Mouse (Mus musculus): ENCODE measurements around the gene Tgm5. TPM values are rescaled to one million over a fixed set of nuclear protein-coding genes. Genes with fewer than 3 reads are reported as not detected.
A peak's percentile ranks its signal among the peaks of the same experiment; 100 is the strongest.

Gene Tgm5
- total and polyA plus RNA-seq, 3 experiments, result not detected

- Histone ChIP-seq H3K4me1 (ENCODE audit: control insufficient read depth in 1 of 2, insufficient read depth in 2 of 2) (peaks cover 0 to 12% of the 10 kb centered on the region in 2 experiments; a peak in 1 of 4 replicates), H3K4me3 (replicated peaks in 1 of 3; ENCODE audit: low read depth in 2 of 3, low read length in 2 of 3, poor library complexity in 1 of 3) (no peak overlapping the region), H3K4me2 (ENCODE audit: insufficient read depth, low read depth, poor library complexity, severe bottlenecking) (no peak overlapping the region), H3K27me3 (replicated peaks) (no peaks in the 10 kb centered on the region), H3K27ac (ENCODE audit: insufficient read depth, low read depth) (no peak overlapping the region), H3K9ac (ENCODE audit: insufficient read depth, low read depth) (no peak overlapping the region), H3K36me3 (replicated peaks in 1 of 2; ENCODE audit: control insufficient read depth in 1 of 2, insufficient read depth in 1 of 2, low read length in 1 of 2) (peaks cover 32 to 62% of the 10 kb centered on the region in 2 experiments), H3K9me3 (replicated peaks; ENCODE audit: low read length) (peaks cover 9% of the 10 kb centered on the region), H3K79me2 (replicated peaks; ENCODE audit: control insufficient read depth, extremely low read depth, insufficient read depth, poor library complexity, severe bottlenecking) (no peaks in the 10 kb centered on the region)
- TF ChIP-seq BHLHE40 (IDR thresholded peaks at IDR 0.05; ENCODE audit: low read depth, low read length), result no peak
- peak; percentile 64; the same call in 1 of the 2 replicates for TF ChIP-seq MAFK (IDR thresholded peaks at IDR 0.05; ENCODE audit: insufficient replicate concordance, low read length)
- TF ChIP-seq CTCF (conservative IDR thresholded peaks at IDR 0.05 in 1 of 2, IDR thresholded peaks at IDR 0.05 in 1 of 2; ENCODE audit: low read depth in 2 of 2, low read length in 2 of 2), result no peak
- in situ Hi-C loops (cut with MboI; ENCODE audit: low pct_ligation_motif_present, low pct_unique_long_range_greater_than_20kb, low sequenced_read_pairs) (no loop called here), dilution Hi-C loops (cut with MboI; ENCODE audit: extremely low pct_ligation_motif_present, extremely low pct_unique_long_range_greater_than_20kb, low sequenced_read_pairs) (no loop called here)
- DNase-seq (ENCODE audit: extremely low read depth), result no peak
Measured at GRCm38 (mm10) chr2:121015507-121015906, 70.1 kb downstream of the Tgm5 start.

- in situ Hi-C loops (cut with MboI; ENCODE audit: low pct_ligation_motif_present, low pct_unique_long_range_greater_than_20kb, low sequenced_read_pairs), result no loop called here
- Histone ChIP-seq H3K9ac (ENCODE audit: insufficient read depth, low read depth) (no peak overlapping the region), H3K36me3 (replicated peaks in 1 of 2; ENCODE audit: control insufficient read depth in 1 of 2, insufficient read depth in 1 of 2, low read length in 1 of 2) (peaks cover 28 to 63% of the 10 kb centered on the region in 2 experiments), H3K27me3 (replicated peaks) (no peaks in the 10 kb centered on the region), H3K9me3 (replicated peaks; ENCODE audit: low read length) (peaks cover 6% of the 10 kb centered on the region), H3K27ac (ENCODE audit: insufficient read depth, low read depth) (no peak overlapping the region), H3K4me2 (ENCODE audit: insufficient read depth, low read depth, poor library complexity, severe bottlenecking) (no peak overlapping the region), H3K4me1 (ENCODE audit: control insufficient read depth in 1 of 2, insufficient read depth in 2 of 2) (peaks cover 2 to 25% of the 10 kb centered on the region in 2 experiments; a peak in 2 of 4 replicates), H3K79me2 (replicated peaks; ENCODE audit: control insufficient read depth, extremely low read depth, insufficient read depth, poor library complexity, severe bottlenecking) (0 out of 2 replicates have a peak, but pooled peaks cover 2% of the 10 kb centered on the region), H3K4me3 (replicated peaks in 1 of 3; ENCODE audit: low read depth in 2 of 3, low read length in 2 of 3, poor library complexity in 1 of 3) (no peak overlapping the region)
- dilution Hi-C loops (cut with MboI; ENCODE audit: extremely low pct_ligation_motif_present, extremely low pct_unique_long_range_greater_than_20kb, low sequenced_read_pairs), result no loop called here
- no peak for TF ChIP-seq SIN3A (IDR thresholded peaks at IDR 0.05; ENCODE audit: low read length)
- no peak for TF ChIP-seq TBP (conservative IDR thresholded peaks at IDR 0.05; ENCODE audit: low read depth, low read length)
- no peak for TF ChIP-seq ZNF384 (IDR thresholded peaks at IDR 0.05; ENCODE audit: low read depth, low read length)
- TF ChIP-seq JUND (conservative IDR thresholded peaks at IDR 0.05; ENCODE audit: low read depth, low read length), result no peak
- TF ChIP-seq HCFC1 (IDR thresholded peaks at IDR 0.05; ENCODE audit: low read depth, low read length), result no peak
- no peak for TF ChIP-seq NELFE (IDR thresholded peaks at IDR 0.05; ENCODE audit: low read depth, low read length)
- no peak for TF ChIP-seq ETS1 (conservative IDR thresholded peaks at IDR 0.05; ENCODE audit: low read depth, low read length)
- no peak for TF ChIP-seq USF1 (IDR thresholded peaks at IDR 0.05; ENCODE audit: low read depth, low read length)
- TF ChIP-seq CTCF (conservative IDR thresholded peaks at IDR 0.05 in 1 of 2, IDR thresholded peaks at IDR 0.05 in 1 of 2; ENCODE audit: low read depth in 2 of 2, low read length in 2 of 2), result no peak
- TF ChIP-seq IRF4 (IDR thresholded peaks at IDR 0.05; ENCODE audit: low read depth, low read length), result no peak
- no peak for TF ChIP-seq POLR2A (IDR thresholded peaks at IDR 0.05; ENCODE audit: low read depth, low read length)
- TF ChIP-seq MXI1 (IDR thresholded peaks at IDR 0.05; ENCODE audit: low read depth, low read length), result no peak
- no peak for TF ChIP-seq E2F4 (IDR thresholded peaks at IDR 0.05; ENCODE audit: insufficient replicate concordance, low read depth, low read length)
- TF ChIP-seq MAX (IDR thresholded peaks at IDR 0.05; ENCODE audit: low read length), result no peak
- TF ChIP-seq TCF12 (IDR thresholded peaks at IDR 0.05; ENCODE audit: low read depth, low read length), result no peak
- DNase-seq (ENCODE audit: extremely low read depth), result no peak
Measured at GRCm38 (mm10) chr2:121012676-121013075, 73.0 kb downstream of the Tgm5 start.
